Mouse (Mus musculus) thymus, postnatal 25 days (tissue): Measurements from ENCODE around the gene Lgr6.
A peak's percentile ranks its signal among the peaks of the same experiment; 100 is the strongest.

Source experiments
- DNase-seq: peaks from one replicate; pipeline ENCODE4 v3.0.0; 2022

The Lgr6 gene

DNA sequence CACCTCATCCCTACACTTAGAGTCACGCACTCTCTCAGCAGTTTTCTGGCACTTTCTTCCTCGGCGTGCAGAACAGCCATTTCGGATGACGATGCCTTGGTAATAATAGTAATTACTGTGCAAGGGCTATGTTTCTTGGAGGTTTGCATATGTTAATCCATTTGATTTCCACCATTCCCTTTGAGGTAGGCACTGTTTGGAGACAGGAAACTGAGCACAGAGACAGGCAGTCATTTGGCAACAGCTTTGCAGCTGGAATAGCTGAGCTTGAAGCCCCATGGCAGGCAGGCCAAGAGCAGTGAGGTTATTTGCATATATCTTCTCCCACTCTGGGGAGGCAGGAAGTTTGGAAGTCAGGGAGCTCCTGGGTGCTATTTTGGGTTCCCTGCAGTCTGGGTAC lies 93.2 kb downstream of the Lgr6 start:
- no peak for DNase-seq

DNA sequence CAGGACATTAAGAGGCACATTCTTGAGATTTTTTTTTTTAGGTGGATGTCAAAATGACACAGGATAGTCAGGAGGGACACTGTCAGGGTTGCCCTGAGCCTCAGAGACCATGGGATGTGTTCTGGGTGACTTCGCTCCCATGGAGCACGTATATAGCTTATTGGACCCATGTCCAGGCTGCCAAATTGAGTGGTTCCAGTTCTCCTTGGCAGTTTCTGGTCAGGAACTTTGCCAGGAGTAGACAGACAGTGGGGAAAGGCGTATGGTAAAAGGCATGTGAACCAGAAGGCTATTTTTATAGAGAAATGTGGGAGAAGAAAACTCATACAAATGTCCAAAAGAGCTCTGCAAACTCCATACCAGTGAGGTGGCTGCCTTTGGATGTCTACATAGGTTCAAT lies 95.2 kb downstream of the Lgr6 start:
- no peak for DNase-seq

GRCm38 (mm10) chr1:135005696-135006095 lies 99.4 kb downstream of the Lgr6 start:
- DNase-seq = no peak

GRCm38 (mm10) chr1:135003346-135003745 lies 101.7 kb downstream of the Lgr6 start:
- no peak for DNase-seq

DNA sequence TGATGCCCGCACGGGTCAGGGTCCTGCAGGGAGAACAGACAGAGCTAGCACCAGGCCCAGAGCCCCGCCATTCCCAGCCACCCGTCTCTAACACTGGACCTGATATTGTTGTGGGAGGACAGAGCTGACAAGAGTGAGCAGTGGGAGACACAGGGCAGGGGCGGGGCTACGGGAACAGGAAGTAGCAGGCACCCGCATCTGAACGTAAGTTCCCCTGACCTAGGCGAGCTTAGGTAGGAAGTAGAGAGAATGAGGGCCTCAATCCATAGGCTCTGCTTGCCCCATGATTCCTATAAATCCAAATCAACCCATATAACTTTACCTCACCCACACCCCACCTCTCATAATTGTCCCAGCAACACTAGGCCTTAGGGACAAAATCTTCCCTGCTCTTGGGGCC lies 104.5 kb downstream of the Lgr6 start:
- DNase-seq = peak; percentile 16

- DNase-seq = no peak
Observed at GRCm38 (mm10) chr1:134998231-134998630, 106.8 kb downstream of the Lgr6 start.

GRCm38 (mm10) chr1:134997568-134997967 lies 107.5 kb downstream of the Lgr6 start:
- DNase-seq = no peak

GRCm38 (mm10) chr1:134996471-134996870 lies 108.6 kb downstream of the Lgr6 start:
- DNase-seq = no peak

GRCm38 (mm10) chr1:134995954-134996353 lies 109.1 kb downstream of the Lgr6 start:
- no peak for DNase-seq

DNA sequence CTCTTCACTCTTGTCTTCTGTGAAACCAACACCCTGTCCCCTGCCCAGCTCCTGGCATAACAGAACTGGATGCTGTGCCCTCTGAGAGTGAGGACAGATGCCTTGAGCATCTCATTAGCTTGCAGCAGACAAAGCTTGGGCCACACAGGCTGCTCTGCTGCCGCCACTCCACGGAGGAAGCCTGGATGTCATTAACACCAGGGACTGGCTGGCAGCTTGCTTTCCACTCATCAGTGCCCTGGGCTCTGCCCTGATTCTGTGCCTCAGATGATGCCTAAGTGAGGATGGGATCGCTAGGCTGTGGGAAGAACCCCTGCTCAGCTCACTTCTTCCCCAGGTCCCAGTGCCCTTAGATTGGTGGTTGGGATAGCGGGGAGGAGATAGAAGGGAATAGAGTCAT lies 109.6 kb downstream of the Lgr6 start:
- no peak for DNase-seq

DNA sequence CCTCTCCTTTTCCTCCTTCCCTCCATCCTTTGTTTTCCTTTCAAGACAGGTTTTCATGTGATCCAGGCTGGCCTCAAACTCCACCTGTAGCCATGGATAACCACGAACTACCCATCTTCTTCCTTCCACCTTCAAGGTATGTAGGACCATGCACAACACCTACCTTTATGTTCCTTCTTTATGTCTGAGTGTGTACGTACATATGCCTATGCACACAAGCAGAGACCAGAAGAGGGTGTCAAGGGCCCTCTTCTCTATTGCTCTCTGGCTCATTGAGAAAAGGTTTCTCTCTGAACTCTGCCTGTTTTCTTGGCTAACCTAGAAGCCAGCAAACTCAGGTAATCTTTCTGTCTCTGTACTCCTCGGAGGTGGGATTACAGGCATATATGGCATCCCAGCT lies 110.3 kb downstream of the Lgr6 start:
- DNase-seq = no peak

DNA sequence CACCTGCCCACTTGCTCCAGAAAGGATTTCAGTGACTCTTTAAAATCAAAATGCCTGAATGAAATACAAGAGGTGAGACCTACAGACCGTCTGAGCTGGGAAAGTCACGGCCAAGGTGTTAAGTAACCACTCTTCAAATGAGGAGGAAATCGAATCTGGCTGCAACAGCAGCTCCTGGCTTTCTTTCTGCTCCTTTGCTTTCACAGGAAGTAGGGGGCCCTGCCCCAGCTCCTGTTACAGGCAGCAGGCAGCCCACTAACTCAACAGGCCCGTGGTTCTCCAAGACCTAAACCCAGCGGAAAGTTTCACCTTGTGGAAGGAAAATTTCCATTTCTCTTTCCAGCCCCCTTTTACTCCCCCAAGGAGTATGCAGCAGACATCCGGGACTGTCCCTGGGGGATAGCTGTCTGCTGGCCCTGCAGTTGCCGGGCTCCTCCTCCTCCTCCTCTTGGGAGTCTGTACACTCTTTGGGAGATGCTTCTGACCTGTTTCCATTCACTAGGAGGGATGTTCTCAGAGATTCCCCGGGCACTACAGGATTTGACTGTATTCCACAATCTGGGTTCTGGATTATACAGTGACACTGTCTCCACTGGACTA lies 112.9 kb downstream of the Lgr6 start:
- DNase-seq = peak; percentile 14

GRCm38 (mm10) chr1:134989372-134989771 lies 115.7 kb downstream of the Lgr6 start:
- peak; percentile 78 for DNase-seq

DNA sequence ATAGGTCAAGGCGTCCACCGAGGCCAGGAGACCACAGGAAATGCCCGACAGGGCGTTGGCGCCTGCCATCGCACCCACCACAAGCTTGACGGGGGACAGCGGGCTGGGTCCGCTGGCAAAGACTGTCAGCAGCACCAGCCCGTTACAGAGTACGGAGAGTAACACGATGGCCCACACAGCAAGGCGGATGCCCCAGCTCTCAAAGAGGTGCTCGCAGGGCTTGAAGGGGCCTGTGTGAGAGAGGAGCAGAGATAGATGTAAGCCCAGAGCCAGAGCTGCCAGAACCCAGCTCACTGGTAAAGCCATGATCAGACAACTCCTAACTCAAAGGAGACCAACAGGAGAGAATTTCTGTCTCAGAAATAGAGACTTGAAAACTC lies 117.1 kb downstream of the Lgr6 start:
- DNase-seq = no peak

DNA sequence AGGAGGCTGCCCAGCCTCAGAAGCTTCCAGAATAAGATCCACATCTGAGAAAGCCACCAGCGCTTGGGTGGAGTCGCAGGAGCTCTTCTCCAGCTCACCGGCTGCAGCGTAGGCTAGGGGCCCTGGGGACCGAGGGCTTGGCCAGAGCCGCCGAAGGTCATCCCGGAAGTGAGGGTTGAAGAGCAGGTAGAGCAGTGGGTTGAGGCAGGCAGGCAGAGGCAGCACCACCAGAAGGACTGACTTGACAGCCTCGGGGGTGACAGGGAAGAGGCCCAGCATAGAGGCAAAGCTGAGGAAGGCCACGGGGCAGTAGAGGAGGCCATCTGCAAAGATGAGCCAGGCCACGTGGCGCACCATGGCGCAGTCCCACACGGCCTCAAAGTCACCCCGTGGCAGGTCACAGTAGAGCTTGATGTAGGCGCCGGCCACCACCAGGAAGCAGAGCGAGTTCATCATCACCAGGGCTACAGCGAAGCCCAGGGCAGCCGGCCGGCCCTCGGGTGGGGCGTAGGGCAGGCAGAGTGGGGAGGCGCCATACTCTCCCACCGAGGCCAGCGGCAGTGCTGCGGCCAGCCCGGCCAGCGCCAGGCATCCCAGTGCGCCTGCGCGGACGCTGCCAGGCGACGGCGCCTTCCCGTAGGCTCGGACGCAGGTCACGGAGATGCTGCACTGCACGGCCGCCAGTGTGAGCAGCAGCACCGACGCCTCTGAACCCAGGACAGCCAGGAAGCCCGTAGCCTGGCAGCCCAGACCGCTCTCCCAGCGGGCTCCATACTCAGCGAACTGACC lies 117.7 kb downstream of the Lgr6 start:
- DNase-seq = no peak

GRCm38 (mm10) chr1:134972920-134973319 lies 132.2 kb downstream of the Lgr6 start:
- no peak for DNase-seq

DNA sequence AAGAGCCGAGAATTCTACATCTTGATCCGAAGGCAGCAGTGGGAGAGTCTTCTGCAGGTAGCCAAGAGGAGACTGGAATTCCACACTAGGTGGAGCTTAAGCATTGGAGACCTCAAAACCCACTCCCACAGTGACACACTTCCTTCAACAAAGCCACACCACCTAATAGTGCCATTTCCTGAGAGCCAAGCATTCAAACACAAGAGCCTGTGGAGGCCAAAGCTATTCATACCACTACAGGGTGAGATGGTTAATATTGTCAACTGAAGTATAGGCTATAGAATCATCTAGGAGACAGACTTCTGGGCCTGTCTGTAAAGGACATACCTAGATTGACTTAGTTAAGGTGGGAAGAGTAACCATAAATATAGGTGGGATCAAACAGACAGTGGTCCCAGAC lies 139.6 kb downstream of the Lgr6 start:
- no peak for DNase-seq

GRCm38 (mm10) chr1:134962821-134963220 lies 142.3 kb downstream of the Lgr6 start:
- DNase-seq = peak; percentile 51

DNA sequence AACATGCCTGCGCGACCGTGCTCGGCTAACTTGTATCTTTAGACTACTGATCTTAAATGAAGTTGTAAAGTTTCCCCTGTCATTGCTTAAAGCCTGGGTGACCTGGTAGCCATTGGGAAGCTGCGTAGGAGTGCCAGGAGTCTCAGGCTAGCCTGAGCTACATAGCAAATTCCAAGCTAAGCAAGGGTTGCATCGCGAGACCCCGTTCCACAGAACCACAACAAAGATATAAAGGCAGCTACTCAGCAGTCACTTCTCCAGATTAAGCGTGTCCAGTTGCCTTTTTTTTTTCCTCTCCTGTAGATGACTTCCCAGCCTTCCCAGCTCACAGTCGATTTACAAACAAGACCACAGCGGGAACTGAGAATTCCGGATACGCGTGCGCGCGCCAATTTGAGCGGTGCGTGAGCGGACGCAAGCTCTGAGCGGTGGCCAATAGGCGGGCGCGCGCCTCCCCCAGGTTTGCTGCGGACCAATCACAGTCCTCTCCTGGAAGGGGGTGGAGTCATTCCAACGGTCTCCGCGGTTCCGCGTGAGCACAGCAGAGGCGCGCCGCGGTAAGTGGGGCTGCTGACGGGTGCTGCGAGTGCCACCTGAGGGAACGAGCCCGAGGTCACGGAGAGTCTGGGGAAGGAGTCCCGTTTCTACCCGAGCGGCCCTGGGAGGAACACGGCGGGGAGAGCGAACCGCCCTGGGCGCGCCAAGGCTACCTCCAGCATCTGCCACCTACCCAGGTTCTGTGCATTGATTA lies 142.8 kb downstream of the Lgr6 start, which contains the start of gene Ube2t:
Ube2t (plus strand) TSS at position 513 of the 751 bp plus-strand sequence.
- peak; percentile 97 for DNase-seq

DNA sequence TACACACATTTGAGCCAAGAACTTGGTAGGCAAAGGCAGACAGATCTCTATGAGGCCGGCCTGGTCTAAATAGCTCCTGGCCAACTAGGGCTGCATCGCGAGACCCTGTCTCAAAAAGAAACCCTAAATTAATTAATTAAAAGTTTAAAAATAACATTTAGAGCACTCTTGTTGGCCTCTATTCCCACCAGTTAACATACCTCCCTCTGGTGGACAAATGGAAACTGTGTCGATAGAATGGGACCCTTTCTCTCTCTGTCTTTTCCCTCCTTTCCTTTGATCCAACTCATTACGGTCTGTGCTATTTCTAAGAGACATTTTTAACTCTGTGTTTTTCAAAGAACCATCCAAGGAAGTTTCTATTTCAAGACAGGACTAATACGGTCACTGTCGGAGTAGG lies 144.4 kb downstream of the Lgr6 start:
- no peak for DNase-seq

DNA sequence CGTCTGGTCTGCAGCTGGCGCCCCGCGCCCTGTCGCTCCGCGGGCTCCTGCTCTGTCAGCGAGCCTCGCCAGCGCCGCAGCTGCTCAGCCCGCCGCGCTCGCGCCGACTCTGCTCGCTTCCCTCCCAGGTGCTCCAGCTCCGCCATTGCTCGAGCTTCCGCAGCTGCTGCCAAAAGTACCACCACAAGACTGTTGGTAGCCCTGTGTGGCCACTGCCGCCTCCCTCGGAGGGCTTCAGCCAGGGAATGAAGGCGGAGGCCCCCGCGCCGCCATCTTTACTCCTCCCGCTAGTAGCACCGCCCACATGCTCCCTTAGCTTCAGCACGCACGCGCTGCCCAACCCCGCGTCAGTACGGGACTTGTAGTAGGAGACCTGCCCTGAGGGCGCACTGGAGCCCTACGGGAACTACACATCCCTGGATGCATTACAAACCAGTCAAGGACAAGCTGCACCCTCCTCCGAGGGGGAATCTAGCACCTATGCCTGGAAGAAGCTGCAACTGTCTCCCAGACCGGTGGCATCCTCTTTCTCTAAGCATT lies 149.4 kb downstream of the Lgr6 start, which contains the start of gene Ppp1r12b:
Ppp1r12b (minus strand) TSS at position 306 of the 540 bp plus-strand sequence.
- peak; percentile 92 for DNase-seq

DNA sequence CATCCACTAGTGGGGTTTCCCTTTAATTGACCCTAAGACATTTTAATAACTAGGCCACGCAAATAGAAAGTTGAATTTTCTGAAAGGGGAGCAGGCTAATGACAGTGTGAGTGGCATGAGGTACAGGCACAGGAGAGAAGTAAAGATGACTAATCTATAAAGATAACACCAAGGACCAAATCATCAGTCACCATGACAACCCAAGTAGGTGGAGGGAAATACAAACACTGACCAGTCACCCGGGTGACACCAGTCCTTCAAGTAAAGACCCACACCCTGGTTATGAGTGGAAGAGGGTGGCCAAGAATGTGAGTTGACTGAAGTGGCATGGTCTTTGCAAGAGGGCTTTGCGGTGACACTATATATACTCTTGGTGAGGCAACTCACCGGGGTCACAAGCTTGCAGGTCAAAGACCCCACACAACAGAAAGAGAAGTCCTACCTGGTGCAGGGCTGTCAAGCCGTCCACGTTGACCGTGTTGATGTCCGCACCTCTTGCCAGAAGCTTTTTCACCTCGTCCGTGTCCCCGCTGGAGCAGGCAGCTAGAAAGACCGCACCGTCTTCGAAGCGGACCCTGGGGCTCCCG lies 149.9 kb downstream of the Lgr6 start:
- DNase-seq = no peak

DNA sequence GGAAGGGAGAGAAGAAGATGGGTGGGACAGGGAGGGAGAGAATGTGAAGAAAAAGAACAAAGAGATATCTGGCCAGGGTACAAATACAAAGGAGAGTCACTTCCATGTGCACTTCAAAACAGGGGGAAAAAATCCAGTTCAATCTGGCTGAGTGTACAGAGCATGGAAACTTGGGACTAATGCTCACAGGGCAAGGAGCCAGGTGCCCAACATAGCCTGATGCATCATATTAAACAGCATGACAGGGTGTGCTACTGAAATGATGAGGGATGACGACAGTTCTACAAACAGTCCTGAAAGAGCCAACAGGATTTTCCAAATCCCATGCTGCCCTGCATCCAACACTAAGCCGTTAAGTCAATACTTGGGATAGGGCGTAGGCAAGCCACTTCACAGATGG lies 155.1 kb downstream of the Lgr6 start:
- no peak for DNase-seq
